Mouse (Mus musculus) forebrain, embryonic 15.5 days (tissue): ENCODE results near the gene Bdkrb2. TPM values are rescaled to one million over a fixed set of nuclear protein-coding genes. Genes with fewer than 3 reads are reported as not detected.

Experiments
- ATAC-seq: fragments of 200-750 bp; cut with Nextera tagmentation; replicated peaks from 2 replicates; pipeline ENCODE4 v1.8.0; 2017; ENCODE audit warnings: mild to moderate bottlenecking, moderate TSS enrichment, moderate library complexity
- H3K27ac ChIP-seq: fragments of 300-500 bp; sonication (generic); replicated peaks from 2 replicates; pipeline ENCODE4 v1.5.1; 2015; ENCODE audit warnings: mild to moderate bottlenecking, inconsistent platforms
- H3K27me3 ChIP-seq: fragments of 300-500 bp; sonication (generic); 2 replicates; pipeline ENCODE4 v1.6.1; 2015; ENCODE audit warnings: inconsistent platforms
- H3K36me3 ChIP-seq: fragments of 300-500 bp; sonication (generic); 2 replicates; pipeline ENCODE4 v1.6.1; 2015; ENCODE audit warnings: mild to moderate bottlenecking, inconsistent platforms
- H3K4me1 ChIP-seq: fragments of 300-500 bp; sonication (generic); 2 replicates; pipeline ENCODE4 v1.6.1; 2015; ENCODE audit warnings: inconsistent platforms
- H3K4me2 ChIP-seq: fragments of 300-500 bp; sonication (generic); replicated peaks from 2 replicates; pipeline ENCODE4 v1.6.1; 2015; ENCODE audit warnings: mild to moderate bottlenecking, inconsistent platforms
- H3K4me3 ChIP-seq: fragments of 300-500 bp; sonication (generic); 2 replicates; pipeline ENCODE4 v1.5.1; 2015; ENCODE audit warnings: mild to moderate bottlenecking, inconsistent platforms
- H3K9ac ChIP-seq: fragments of 300-500 bp; sonication (generic); replicated peaks from 2 replicates; pipeline ENCODE4 v1.6.1; 2015; ENCODE audit warnings: mild to moderate bottlenecking, inconsistent platforms
- H3K9me3 ChIP-seq: fragments of 300-500 bp; sonication (generic); 2 replicates; pipeline ENCODE4 v1.6.1; 2016; ENCODE audit warnings: inconsistent platforms
- WGBS: fragments of 180-500 bp; shearing (Covaris S2); methylation state at CpG from one replicate; pipeline ENCODE4 v1.1.7; 2015; ENCODE audit warnings: mixed read lengths; 5-methylcytosine and 5-hydroxymethylcytosine counted together
- polyA plus RNA-seq: library from polyadenylated mRNA; unstranded; fragments of >200 nt; fragmentation: Nextera tagmentation; extraction: Ambion mirVana; gene quantifications from 2 replicates; pipeline ENCODE4 v1.2.1, GENCODE M21; 2015

The Bdkrb2 gene
- polyA plus RNA-seq, 1 experiment from 2014 or later = 0.64 TPM

- no peak for ATAC-seq
- Histone ChIP-seq H3K9me3 (no peaks in the 10 kb centered on the region), H3K9ac (no peak overlapping the region), H3K4me2 (no peak overlapping the region), H3K4me1 (no peaks in the 10 kb centered on the region), H3K36me3 (peaks cover 80% of the 10 kb centered on the region), H3K27ac (no peak overlapping the region), H3K27me3 (no peaks in the 10 kb centered on the region), H3K4me3 (no peak overlapping the region)
- 92% methylated on average over 9 of the region's 9 CpGs for WGBS
Measured at GRCm38 (mm10) chr12:105636551-105636950, 73.5 kb downstream of the Bdkrb2 start.

- Histone ChIP-seq H3K4me1 (no peaks in the 10 kb centered on the region), H3K36me3 (peaks cover 90% of the 10 kb centered on the region), H3K4me3 (no peak overlapping the region), H3K4me2 (no peak overlapping the region), H3K9me3 (no peaks in the 10 kb centered on the region), H3K27me3 (no peaks in the 10 kb centered on the region), H3K27ac (no peak overlapping the region), H3K9ac (no peak overlapping the region)
- WGBS = 81% methylated on average over 4 of the region's 4 CpGs
- no peak for ATAC-seq
Measured at GRCm38 (mm10) chr12:105637554-105637953, 74.5 kb downstream of the Bdkrb2 start.

GRCm38 (mm10) chr12:105642770-105643321, 79.8 kb downstream of the Bdkrb2 start:
- Histone ChIP-seq H3K4me2 (no peak overlapping the region), H3K36me3 (peaks cover 96% of the 10 kb centered on the region), H3K4me3 (no peak overlapping the region), H3K27me3 (no peaks in the 10 kb centered on the region), H3K4me1 (no peaks in the 10 kb centered on the region), H3K9ac (no peak overlapping the region), H3K27ac (no peak overlapping the region), H3K9me3 (no peaks in the 10 kb centered on the region)
- WGBS = 94% methylated on average over 11 of the region's 11 CpGs
- ATAC-seq = no peak

Other genes starting within 250 kb of the Bdkrb2 start
- gene Tunar, start 229.4 kb upstream of the Bdkrb2 start, polyA plus RNA-seq = 5.0 and 5.4 TPM in 2 replicates
- 13.5 and 13.8 TPM in 2 replicates for gene D430019H16Rik, start 109.4 kb upstream of the Bdkrb2 start, polyA plus RNA-seq
- gene Bdkrb1, start 39.9 kb downstream of the Bdkrb2 start, polyA plus RNA-seq = 0.20 TPM in 1 of 2 replicates, not detected in the other
- gene Gskip, start 121.6 kb downstream of the Bdkrb2 start, polyA plus RNA-seq = 29.9 and 30.5 TPM in 2 replicates
- 15.5 and 16.6 TPM in 2 replicates for gene Atg2b, start 122.0 kb downstream of the Bdkrb2 start, polyA plus RNA-seq
- 0.60 and 2.0 TPM in 2 replicates for gene Ak7, start 142.8 kb downstream of the Bdkrb2 start, polyA plus RNA-seq
- 211 and 220 TPM in 2 replicates for gene Papola, start 221.5 kb downstream of the Bdkrb2 start, polyA plus RNA-seq